Mouse (Mus musculus) limb, embryonic 14.5 days (tissue): ENCODE measurements around the gene Snrpc. TPM values are rescaled to one million over a fixed set of nuclear protein-coding genes. Genes with fewer than 3 reads are reported as not detected.

Experiments used
- ATAC-seq: fragments of 200-750 bp; cut with Nextera tagmentation; 2 replicates; pipeline ENCODE4 v1.8.0; 2017; ENCODE audit warnings: low read depth, moderate number of reproducible peaks, moderate TSS enrichment; ENCODE audit not compliant: low FRiP score
- DNase-seq: peaks from one replicate; pipeline ENCODE4 v3.0.0-alpha.2; 2015; ENCODE audit warnings: low spot score
- H3K27ac ChIP-seq: fragments of 300-500 bp; sonication (generic); replicated peaks from 2 replicates; pipeline ENCODE4 v1.5.1; 2014; ENCODE audit warnings: low read depth, mild to moderate bottlenecking, low read length, moderate library complexity, mixed read lengths
- H3K27me3 ChIP-seq: fragments of 300-500 bp; sonication (generic); 2 replicates; pipeline ENCODE4 v1.6.1; 2014; ENCODE audit warnings: low read length, mixed read lengths; ENCODE audit not compliant: control insufficient read depth, insufficient read depth
- H3K36me3 ChIP-seq: fragments of 300-500 bp; sonication (generic); 2 replicates; pipeline ENCODE4 v1.6.1; 2014; ENCODE audit warnings: mild to moderate bottlenecking, low read length, moderate library complexity, mixed read lengths; ENCODE audit not compliant: control insufficient read depth, insufficient read depth
- H3K4me1 ChIP-seq: fragments of 300-500 bp; sonication (generic); 2 replicates; pipeline ENCODE4 v1.6.1; 2014; ENCODE audit warnings: antibody characterized with exemption, low read length, mixed read lengths; ENCODE audit not compliant: control insufficient read depth, insufficient read depth
- H3K4me2 ChIP-seq: fragments of 300-500 bp; sonication (generic); replicated peaks from 2 replicates; pipeline ENCODE4 v1.6.1; 2014; ENCODE audit warnings: low read depth, mild to moderate bottlenecking, low read length, moderate library complexity; ENCODE audit not compliant: severe bottlenecking
- H3K4me3 ChIP-seq: fragments of 300-500 bp; sonication (generic); replicated peaks from 2 replicates; pipeline ENCODE4 v1.5.1; 2014; ENCODE audit warnings: low read length
- H3K9ac ChIP-seq: fragments of 300-500 bp; sonication (generic); 2 replicates; pipeline ENCODE4 v1.6.1; 2014; ENCODE audit warnings: mild to moderate bottlenecking, low read depth, low read length, moderate library complexity; ENCODE audit not compliant: severe bottlenecking
- H3K9me3 ChIP-seq: fragments of 300-500 bp; sonication (generic); 2 replicates; pipeline ENCODE4 v1.6.1; 2016; ENCODE audit warnings: low read length; ENCODE audit not compliant: control insufficient read depth
- POLR2A ChIP-seq: fragments of 200-500 bp; IDR thresholded peaks from 2 replicates; pipeline ENCODE4 v1.8.0; 2012; ENCODE audit warnings: inconsistent platforms, mild to moderate bottlenecking, moderate library complexity, borderline replicate concordance; ENCODE audit not compliant: insufficient read depth, insufficient read length; ENCODE audit errors: extremely low read depth
- WGBS: fragments of 180-500 bp; shearing (Covaris S2); extraction: QIAGEN DNeasy Blood & Tissue Kit; methylation state at CpG from one replicate; pipeline ENCODE4 v1.1.7; 2014; 5-methylcytosine and 5-hydroxymethylcytosine counted together
- polyA plus RNA-seq, 2 experiments: library from polyadenylated mRNA; depleted of rRNA in 1 of 2; stranded (reverse) in 1 of 2; unstranded in 1 of 2; fragments of >200 nt; fragmentation: Nextera tagmentation in 1 of 2; extraction: Ambion mirVana in 1 of 2; gene quantifications; 2 replicates each; pipeline versions ENCODE4 v1.2.1 to v1.2.3; 2012 to 2014

Gene Snrpc
- polyA plus RNA-seq, 2 experiments: 228 to 286 TPM

DNA sequence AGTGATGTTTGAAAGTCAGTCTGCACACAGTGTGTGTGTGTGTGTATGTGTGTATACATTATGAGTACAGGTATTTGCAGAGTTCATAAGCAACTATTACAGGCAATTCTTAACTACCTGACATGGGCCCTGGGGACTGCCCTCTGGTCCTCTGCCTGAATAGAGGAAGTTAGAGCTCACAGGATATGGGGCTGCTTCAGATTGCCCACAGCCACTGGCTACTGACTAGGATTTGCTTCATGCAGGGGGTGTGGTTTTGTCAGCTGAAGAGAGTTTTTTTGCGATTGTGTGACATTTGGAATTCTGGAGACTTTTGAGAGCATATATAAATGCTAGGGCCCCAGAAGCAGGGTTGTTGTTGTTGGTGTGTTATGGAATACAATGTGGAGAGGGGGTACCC is 13.0 kb upstream of the Snrpc start:
- TF ChIP-seq POLR2A: no peak
- Histone ChIP-seq H3K4me3 (no peak overlapping the region), H3K36me3 (no peaks in the 10 kb centered on the region), H3K27me3 (no peaks in the 10 kb centered on the region), H3K27ac (no peak overlapping the region), H3K9ac (no peak overlapping the region), H3K4me2 (no peak overlapping the region), H3K4me1 (peaks cover 11% of the 10 kb centered on the region), H3K9me3 (no peaks in the 10 kb centered on the region)
- 65% methylated on average over 1 of the region's 1 CpGs for WGBS
- DNase-seq (no peak), ATAC-seq (no peak)

DNA sequence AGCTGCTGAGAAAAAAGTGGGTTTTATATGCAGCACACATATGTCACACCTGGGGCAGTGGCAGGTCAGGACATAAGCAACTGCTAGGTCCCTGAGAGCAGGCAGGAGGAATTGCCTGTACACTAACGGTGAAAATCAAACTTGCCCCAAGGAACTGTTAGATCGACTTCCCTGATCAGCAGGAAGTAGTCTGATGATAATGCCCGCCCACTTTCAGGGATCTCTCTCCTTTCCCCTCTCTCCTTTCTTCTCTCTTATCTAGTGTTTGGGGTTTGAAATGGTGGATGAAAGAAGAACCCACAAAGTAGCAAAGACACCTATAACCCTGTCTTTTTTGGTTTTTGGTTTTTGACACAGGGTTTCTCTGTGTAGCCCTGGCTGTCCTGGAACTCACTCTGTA is 12.4 kb upstream of the Snrpc start:
- no peaks in the 10 kb centered on the region for H3K27me3 ChIP-seq
- H3K36me3 ChIP-seq: no peaks in the 10 kb centered on the region
- DNase-seq: no peak
- H3K27ac ChIP-seq: no peak overlapping the region
- H3K9me3 ChIP-seq: no peaks in the 10 kb centered on the region
- H3K4me1 ChIP-seq: peaks cover 11% of the 10 kb centered on the region
- 39% methylated on average over 3 of the region's 3 CpGs for WGBS
- ATAC-seq: no peak
- H3K4me3 ChIP-seq: no peak overlapping the region
- no peak overlapping the region for H3K9ac ChIP-seq
- peak overlapping the region; percentile 45; the same call in 1 of the 2 replicates for H3K4me2 ChIP-seq
- TF ChIP-seq POLR2A: no peak

DNA sequence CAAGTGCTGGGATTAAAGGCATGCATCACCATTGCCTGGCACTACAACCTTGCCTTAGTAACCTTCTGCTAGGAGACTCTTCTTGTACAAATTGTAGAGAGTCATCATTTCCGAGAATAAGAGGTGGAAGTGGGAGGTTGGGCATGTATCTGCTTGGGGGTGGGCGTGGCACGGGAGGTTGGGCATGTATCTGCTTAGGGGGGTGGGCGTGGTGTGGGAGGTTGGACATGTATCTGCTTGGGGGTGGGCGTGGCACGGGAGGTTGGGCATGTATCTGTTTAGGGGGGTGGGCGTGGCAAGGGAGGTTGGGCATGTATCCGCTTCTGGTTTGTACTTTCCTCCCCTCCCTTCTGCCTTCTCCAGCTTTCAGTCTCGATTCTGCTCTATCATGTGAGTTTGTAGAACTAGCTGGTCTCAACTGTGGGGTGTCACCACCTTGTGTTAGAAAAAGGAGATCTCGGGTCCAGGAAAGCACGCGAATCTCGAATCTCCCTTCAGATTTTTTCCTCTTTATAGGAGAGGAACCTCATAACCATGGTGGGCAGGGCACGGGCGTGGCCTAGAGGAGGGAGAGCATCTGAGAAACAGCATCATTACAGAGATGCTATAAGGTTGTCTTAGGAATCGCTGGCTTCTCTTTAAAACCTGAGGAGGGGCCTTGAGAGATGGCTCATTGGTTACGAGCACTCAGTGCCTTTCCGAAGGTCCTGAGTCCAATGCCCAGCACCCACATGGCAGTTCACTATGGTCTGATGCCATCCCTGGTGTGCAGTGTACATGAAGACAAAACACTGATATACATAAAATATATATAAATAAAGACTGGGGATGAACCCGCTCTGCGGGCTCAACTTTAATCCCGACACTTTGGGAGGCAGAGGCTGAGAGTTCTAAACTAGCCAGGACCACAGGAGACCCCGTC is 11.7 kb upstream of the Snrpc start:
- H3K4me1 ChIP-seq: peaks cover 8% of the 10 kb centered on the region; the same call in 1 of the 2 replicates
- peak overlapping the region; percentile 40; the same call in 1 of the 2 replicates for H3K9ac ChIP-seq
- peak overlapping the region; percentile 45 for H3K4me2 ChIP-seq
- no peak for TF ChIP-seq POLR2A
- 2% methylated on average over 22 of the region's 22 CpGs for WGBS
- ATAC-seq: peak; percentile 73
- no peaks in the 10 kb centered on the region for H3K27me3 ChIP-seq
- H3K4me3 ChIP-seq: peak overlapping the region; percentile 26
- H3K27ac ChIP-seq: no peak overlapping the region
- H3K36me3 ChIP-seq: no peaks in the 10 kb centered on the region
- DNase-seq: peak; percentile 73
- no peaks in the 10 kb centered on the region for H3K9me3 ChIP-seq

DNA sequence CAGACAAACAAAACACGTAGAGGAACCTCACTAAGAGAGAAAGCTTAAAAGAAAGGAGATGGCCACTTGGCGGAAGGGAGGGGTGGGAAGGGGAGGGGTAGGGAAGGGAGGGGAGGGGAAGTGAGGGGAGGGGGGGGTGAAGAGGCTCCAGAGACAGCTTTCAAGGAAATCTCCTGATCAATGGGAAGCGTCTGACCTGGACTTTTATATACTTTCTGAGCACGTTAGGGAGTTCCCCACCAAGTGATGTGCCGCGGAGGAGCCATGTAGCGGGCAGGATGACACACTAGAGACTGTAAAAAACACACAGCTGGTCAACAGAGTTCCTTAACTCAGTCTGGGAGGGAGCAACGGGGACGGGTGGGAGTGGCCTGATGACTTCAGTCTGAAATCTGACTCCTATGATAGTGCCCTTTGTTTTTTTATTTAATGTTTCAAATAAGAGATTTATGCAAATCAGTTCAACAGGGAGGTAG is 11.0 kb upstream of the Snrpc start:
- no peaks in the 10 kb centered on the region for H3K36me3 ChIP-seq
- no peak for TF ChIP-seq POLR2A
- H3K4me2 ChIP-seq: peak overlapping the region; percentile 45
- no peaks in the 10 kb centered on the region for H3K27me3 ChIP-seq
- 2% methylated on average over 8 of the region's 9 CpGs for WGBS
- peak overlapping the region; percentile 40; the same call in 1 of the 2 replicates for H3K9ac ChIP-seq
- H3K9me3 ChIP-seq: no peaks in the 10 kb centered on the region
- H3K4me1 ChIP-seq: peaks cover 5% of the 10 kb centered on the region; the same call in 1 of the 2 replicates
- peak; percentile 44 for DNase-seq
- ATAC-seq: peak; percentile 56; the same call in 1 of the 2 replicates
- H3K27ac ChIP-seq: no peak overlapping the region
- H3K4me3 ChIP-seq: peak overlapping the region; percentile 26

DNA sequence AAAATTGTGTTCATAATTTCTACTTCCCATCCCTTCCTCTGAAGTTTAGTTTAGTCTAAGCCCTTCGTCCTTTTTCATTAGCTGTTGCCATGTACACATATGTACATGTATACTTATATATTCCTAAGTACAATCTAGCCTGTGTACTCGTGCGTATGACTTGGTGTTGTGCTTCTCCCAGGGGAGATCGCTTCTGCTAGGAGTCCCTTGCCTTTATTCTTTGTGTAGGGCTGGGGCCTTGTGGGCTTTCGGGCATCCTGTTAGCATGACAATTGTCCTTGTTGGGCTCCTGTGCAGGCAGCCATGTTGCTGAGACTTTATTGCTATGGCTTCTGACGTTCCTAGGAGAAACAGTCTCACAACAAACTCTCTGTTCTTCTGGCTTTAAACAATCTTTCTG is 10.4 kb upstream of the Snrpc start:
- peaks cover 5% of the 10 kb centered on the region; the same call in 1 of the 2 replicates for H3K4me1 ChIP-seq
- ATAC-seq (no peak), DNase-seq (no peak)
- no peak overlapping the region for H3K4me3 ChIP-seq
- no peak overlapping the region for H3K27ac ChIP-seq
- no peaks in the 10 kb centered on the region for H3K27me3 ChIP-seq
- TF ChIP-seq POLR2A: no peak
- H3K9me3 ChIP-seq: no peaks in the 10 kb centered on the region
- 29% methylated on average over 6 of the region's 6 CpGs for WGBS
- H3K4me2 ChIP-seq: no peak overlapping the region
- no peak overlapping the region for H3K9ac ChIP-seq
- H3K36me3 ChIP-seq: no peaks in the 10 kb centered on the region
